Mouse (Mus musculus): ENCODE data around the gene Adrm1. TPM values are rescaled to one million over a fixed set of nuclear protein-coding genes. Genes with fewer than 3 reads are reported as not detected.

The Adrm1 gene
- total RNA-seq, 1 experiment: 196 TPM

DNA sequence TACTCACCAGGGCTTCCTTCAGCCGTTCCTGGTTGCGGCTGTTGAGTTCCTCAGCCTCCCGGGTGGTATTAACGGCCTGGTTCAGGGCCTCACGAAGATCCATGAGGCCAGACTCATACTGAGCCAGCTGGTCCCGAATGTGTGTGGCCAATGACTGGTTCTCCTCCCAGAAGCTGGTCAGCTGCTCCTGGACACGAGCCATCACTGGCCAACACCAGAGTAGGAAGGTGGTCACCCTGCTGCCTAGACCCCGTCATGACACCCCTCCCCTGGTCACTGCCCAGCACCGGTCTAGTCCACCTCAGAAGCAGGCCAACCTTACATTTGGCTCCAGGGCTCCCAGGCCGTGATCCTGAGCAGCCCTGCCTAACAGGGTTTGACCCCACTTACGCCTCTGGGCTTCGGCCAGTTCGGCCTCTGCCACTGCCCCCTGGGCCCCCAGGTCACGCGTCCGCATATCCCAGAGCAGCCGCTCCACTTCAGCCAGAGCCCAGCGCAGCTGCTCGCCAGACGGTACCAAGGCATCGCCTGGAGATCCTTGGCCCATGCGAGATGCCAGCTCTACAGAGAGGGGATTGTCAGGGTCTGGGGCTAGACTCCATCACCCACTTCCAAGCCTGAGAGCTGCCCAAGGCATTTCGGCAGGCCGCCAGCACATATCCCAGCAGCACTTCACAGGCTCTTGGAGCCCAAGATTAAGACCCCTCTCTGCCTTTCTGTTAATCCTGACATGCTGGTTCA is 12.9 kb downstream of the Adrm1 start:
- H3K27ac ChIP-seq (ENCODE audit: insufficient read depth, low read depth, low read length, poor library complexity, severe bottlenecking): no peak overlapping the region
- no peak for DNase-seq (ENCODE audit: low read depth, low spot score)

DNA sequence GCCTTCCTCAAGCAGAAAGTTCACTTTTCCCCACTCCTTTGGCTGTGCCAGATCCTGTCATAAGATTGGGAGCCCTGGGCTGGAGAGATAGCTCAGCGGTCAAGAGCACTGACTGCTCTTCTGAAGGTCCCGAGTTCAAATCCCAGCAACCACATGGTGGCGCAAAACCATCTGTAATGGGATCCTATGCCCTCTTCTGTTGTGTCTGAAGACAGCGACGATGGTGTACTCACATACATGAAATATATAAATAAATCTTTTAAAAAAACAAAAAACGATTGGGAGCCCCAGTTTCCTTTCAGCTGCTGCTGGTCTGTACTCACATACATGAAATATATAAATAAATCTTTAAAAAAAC is 13.4 kb downstream of the Adrm1 start:
- TF ChIP-seq ZNF384 (IDR thresholded peaks at IDR 0.05; ENCODE audit: low read depth, low read length) (no peak), HCFC1 (IDR thresholded peaks at IDR 0.05; ENCODE audit: borderline replicate concordance, insufficient read depth, low read length) (no peak), ZC3H11A (IDR thresholded peaks at IDR 0.05; ENCODE audit: borderline replicate concordance, low read depth, low read length) (no peak), CHD2 (IDR thresholded peaks at IDR 0.05; ENCODE audit: low read depth, low read length) (no peak), MAFK (IDR thresholded peaks at IDR 0.05; ENCODE audit: insufficient read depth, low read depth, low read length) (no peak)
- H3K9ac ChIP-seq (ENCODE audit: insufficient read depth, low read depth, low read length, poor library complexity, severe bottlenecking): no peak overlapping the region
- H3K36me3 ChIP-seq (ENCODE audit: control insufficient read depth, insufficient read depth, low read length, poor library complexity, severe bottlenecking): peaks cover 95% of the 10 kb centered on the region
- in situ Hi-C loops (cut with MboI; ENCODE audit: low sequenced_read_pairs in 2 of 2, unreplicated experiment in 2 of 2): no loop called here
- H3K4me3 ChIP-seq (ENCODE audit: insufficient read depth in 1 of 2, low read depth in 1 of 2, low read length in 2 of 2, poor library complexity in 1 of 2, severe bottlenecking in 1 of 2): no peak overlapping the region
- H3K27ac ChIP-seq (ENCODE audit: insufficient read depth, low read depth, low read length, poor library complexity, severe bottlenecking): no peak overlapping the region
- DNase-seq (ENCODE audit: low read depth, low spot score): no peak
- no peaks in the 10 kb centered on the region for H3K9me3 ChIP-seq (ENCODE audit: control insufficient read depth, insufficient read depth, low read depth, low read length)
- H3K4me1 ChIP-seq (ENCODE audit: control insufficient read depth in 2 of 2, insufficient read depth in 2 of 2, low read length in 2 of 2, poor library complexity in 1 of 2): no peaks in the 10 kb centered on the region

More for the DNA sequence above, 12.9 kb downstream of the Adrm1 start:
- H3K4me1 ChIP-seq (ENCODE audit: control insufficient read depth in 2 of 2, insufficient read depth in 2 of 2, low read length in 2 of 2, poor library complexity in 1 of 2): no peaks in the 10 kb centered on the region
- H3K36me3 ChIP-seq (ENCODE audit: control insufficient read depth, insufficient read depth, low read length, poor library complexity, severe bottlenecking): peaks cover 96% of the 10 kb centered on the region
- H3K4me3 ChIP-seq (ENCODE audit: insufficient read depth in 1 of 2, low read depth in 1 of 2, low read length in 2 of 2, poor library complexity in 1 of 2, severe bottlenecking in 1 of 2): no peak overlapping the region
- TF ChIP-seq CHD2 (IDR thresholded peaks at IDR 0.05; ENCODE audit: low read depth, low read length) (no peak), MAFK (IDR thresholded peaks at IDR 0.05; ENCODE audit: insufficient read depth, low read depth, low read length) (no peak), ZC3H11A (IDR thresholded peaks at IDR 0.05; ENCODE audit: borderline replicate concordance, low read depth, low read length) (no peak), ZNF384 (IDR thresholded peaks at IDR 0.05; ENCODE audit: low read depth, low read length) (no peak), HCFC1 (IDR thresholded peaks at IDR 0.05; ENCODE audit: borderline replicate concordance, insufficient read depth, low read length) (no peak)
- in situ Hi-C loops (cut with MboI; ENCODE audit: low sequenced_read_pairs in 2 of 2, unreplicated experiment in 2 of 2): no loop called here
- H3K9ac ChIP-seq (ENCODE audit: insufficient read depth, low read depth, low read length, poor library complexity, severe bottlenecking): no peak overlapping the region
- no peaks in the 10 kb centered on the region for H3K9me3 ChIP-seq (ENCODE audit: control insufficient read depth, insufficient read depth, low read depth, low read length)

DNA sequence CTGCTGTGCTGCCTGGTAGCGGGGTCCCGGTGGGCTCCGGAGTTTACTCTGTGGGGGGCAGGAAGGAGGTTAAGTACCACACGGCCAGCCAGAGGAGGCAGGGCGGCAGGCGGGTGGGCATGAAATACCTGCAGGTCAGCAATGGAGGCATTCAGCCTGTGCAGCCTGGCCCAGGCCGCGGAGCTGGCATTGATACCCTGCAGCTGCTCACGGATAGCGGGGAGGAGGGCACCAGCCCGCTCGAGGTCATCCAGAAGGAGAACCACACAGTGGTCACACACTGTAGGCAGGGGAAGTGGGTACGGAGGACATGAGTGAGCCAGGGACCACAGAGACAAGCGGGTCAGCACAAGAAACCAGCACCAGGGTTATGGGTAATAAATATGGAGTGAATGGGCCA is 14.4 kb downstream of the Adrm1 start:
- in situ Hi-C loops (cut with MboI; ENCODE audit: low sequenced_read_pairs in 2 of 2, unreplicated experiment in 2 of 2): no loop called here
- Histone ChIP-seq H3K4me3 (ENCODE audit: insufficient read depth in 1 of 2, low read depth in 1 of 2, low read length in 2 of 2, poor library complexity in 1 of 2, severe bottlenecking in 1 of 2) (no peak overlapping the region), H3K9ac (ENCODE audit: insufficient read depth, low read depth, low read length, poor library complexity, severe bottlenecking) (no peak overlapping the region), H3K36me3 (ENCODE audit: control insufficient read depth, insufficient read depth, low read length, poor library complexity, severe bottlenecking) (peaks cover 95% of the 10 kb centered on the region), H3K9me3 (ENCODE audit: control insufficient read depth, insufficient read depth, low read depth, low read length) (no peaks in the 10 kb centered on the region), H3K4me1 (ENCODE audit: control insufficient read depth in 2 of 2, insufficient read depth in 2 of 2, low read length in 2 of 2, poor library complexity in 1 of 2) (no peaks in the 10 kb centered on the region), H3K27ac (ENCODE audit: insufficient read depth, low read depth, low read length, poor library complexity, severe bottlenecking) (no peak overlapping the region)
- no peak for DNase-seq (ENCODE audit: low read depth, low spot score)
- TF ChIP-seq ZNF384 (IDR thresholded peaks at IDR 0.05; ENCODE audit: low read depth, low read length) (no peak), ZC3H11A (IDR thresholded peaks at IDR 0.05; ENCODE audit: borderline replicate concordance, low read depth, low read length) (no peak), CHD2 (IDR thresholded peaks at IDR 0.05; ENCODE audit: low read depth, low read length) (no peak), HCFC1 (IDR thresholded peaks at IDR 0.05; ENCODE audit: borderline replicate concordance, insufficient read depth, low read length) (no peak), MAFK (IDR thresholded peaks at IDR 0.05; ENCODE audit: insufficient read depth, low read depth, low read length) (no peak)

DNA sequence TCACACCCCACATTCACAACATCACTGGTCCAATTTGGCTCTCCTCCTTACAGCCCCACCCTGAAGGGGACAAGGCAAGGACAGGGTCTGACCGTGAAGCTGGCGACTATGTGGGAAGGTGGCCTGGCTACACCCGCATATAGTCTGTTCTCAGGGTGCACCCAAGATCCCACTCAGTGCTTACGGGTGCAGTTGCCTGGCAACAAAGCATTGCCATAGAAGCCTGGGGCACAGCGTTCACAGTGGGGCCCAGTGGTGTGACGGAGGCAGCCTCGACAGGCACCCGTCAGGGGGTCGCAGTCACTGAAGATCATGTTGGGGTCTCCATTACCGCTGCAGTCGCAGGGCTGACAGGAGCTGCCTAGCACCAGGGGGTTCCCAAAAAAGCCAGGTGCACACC is 16.1 kb downstream of the Adrm1 start:
- in situ Hi-C loops (cut with MboI; ENCODE audit: low sequenced_read_pairs in 2 of 2, unreplicated experiment in 2 of 2): no loop called here
- Histone ChIP-seq H3K9ac (ENCODE audit: insufficient read depth, low read depth, low read length, poor library complexity, severe bottlenecking) (no peak overlapping the region), H3K9me3 (ENCODE audit: control insufficient read depth, insufficient read depth, low read depth, low read length) (no peaks in the 10 kb centered on the region), H3K4me3 (ENCODE audit: insufficient read depth in 1 of 2, low read depth in 1 of 2, low read length in 2 of 2, poor library complexity in 1 of 2, severe bottlenecking in 1 of 2) (no peak overlapping the region), H3K27ac (ENCODE audit: insufficient read depth, low read depth, low read length, poor library complexity, severe bottlenecking) (no peak overlapping the region), H3K36me3 (ENCODE audit: control insufficient read depth, insufficient read depth, low read length, poor library complexity, severe bottlenecking) (peaks cover 95% of the 10 kb centered on the region), H3K4me1 (ENCODE audit: control insufficient read depth in 2 of 2, insufficient read depth in 2 of 2, low read length in 2 of 2, poor library complexity in 1 of 2) (no peaks in the 10 kb centered on the region)
- TF ChIP-seq CHD2 (IDR thresholded peaks at IDR 0.05; ENCODE audit: low read depth, low read length) (no peak), MAFK (IDR thresholded peaks at IDR 0.05; ENCODE audit: insufficient read depth, low read depth, low read length) (no peak), ZNF384 (IDR thresholded peaks at IDR 0.05; ENCODE audit: low read depth, low read length) (no peak), HCFC1 (IDR thresholded peaks at IDR 0.05; ENCODE audit: borderline replicate concordance, insufficient read depth, low read length) (no peak), ZC3H11A (IDR thresholded peaks at IDR 0.05; ENCODE audit: borderline replicate concordance, low read depth, low read length) (no peak)
- no peak for DNase-seq (ENCODE audit: low read depth, low spot score)
